ENCODE assay signal across 15 mouse cellular contexts in genomic region chr7:28894942-28895341, GRCm38 (mm10). TPM values are rescaled to one million over a fixed set of nuclear protein-coding genes. Genes with fewer than 3 reads are reported as not detected.
A peak's percentile ranks its signal among the peaks of the same experiment; 100 is the strongest.
DNase-seq lines count a peak whose midpoint lies in the region; ATAC-seq and TF ChIP-seq lines count a peak whose summit lies in the region.
"Had no signal": no experiment of that assay in that cellular context is flagged by ENCODE, and none has a peak within 500 bp of the region (broad histone marks: within the 10 kb centered on the region; RNA-seq: fewer than 3 reads in every experiment).

No protein-coding gene starts in this region.

- peak; percentile 62 for ATAC-seq in heart, embryonic 14.5 days (ENCODE audit: insufficient number of reproducible peaks, insufficient read depth, low FRiP score, low read depth)
- ATAC-seq in liver, embryonic 14.5 days (ENCODE audit: insufficient read depth): peak; percentile 20; the same call in 1 of the 2 replicates

- H3K79me2 ChIP-seq in MEL (ENCODE audit: control insufficient read depth, insufficient read depth, low read length, poor library complexity): no peaks in the 10 kb centered on the region

- no peak overlapping the region for H3K9ac ChIP-seq in MEL (ENCODE audit: control insufficient read depth, low read depth, low read length, poor library complexity, severe bottlenecking)
- H3K9ac ChIP-seq in heart, embryonic 14.5 days (ENCODE audit: low read length): peak overlapping the region; percentile 63
- no peak overlapping the region for H3K9ac ChIP-seq in liver, embryonic 14.5 days (replicated peaks)
- H3K9ac ChIP-seq: hindbrain, embryonic 14.5 days had no signal

- whole genome bisulfite sequencing in heart, embryonic 10.5 days: 21% methylated on average over 5 of the region's 5 CpGs
- 4% methylated on average over 4 of the region's 5 CpGs for WGBS in heart, embryonic 14.5 days
- 43% methylated on average over 5 of the region's 5 CpGs for WGBS in liver, embryonic 14.5 days (ENCODE audit: insufficient replicate concordance)

- no peaks in the 10 kb centered on the region for H3K9me3 ChIP-seq in heart, embryonic 10.5 days
- no peaks in the 10 kb centered on the region for H3K9me3 ChIP-seq in MEL (replicated peaks; ENCODE audit: insufficient read depth, low read length)
- no peaks in the 10 kb centered on the region for H3K9me3 ChIP-seq in heart, embryonic 14.5 days (ENCODE audit: control insufficient read depth, low read length)
- no peaks in the 10 kb centered on the region for H3K9me3 ChIP-seq in liver, embryonic 14.5 days (ENCODE audit: control insufficient read depth, low read length)

- peaks cover 11% of the 10 kb centered on the region for H3K27me3 ChIP-seq in heart, embryonic 10.5 days (ENCODE audit: insufficient read depth, poor library complexity, severe bottlenecking)
- H3K27me3 ChIP-seq in MEL (ENCODE audit: control insufficient read depth in 1 of 2, insufficient read depth in 2 of 2, low read length in 2 of 2): no peaks in the 10 kb centered on the region
- no peaks in the 10 kb centered on the region for H3K27me3 ChIP-seq in heart, embryonic 14.5 days (ENCODE audit: control insufficient read depth, insufficient read depth, low read length)
- no peaks in the 10 kb centered on the region for H3K27me3 ChIP-seq in liver, embryonic 14.5 days (ENCODE audit: control insufficient read depth, insufficient read depth, low read length)

- no peak for TF ChIP-seq CTCF in MEL (IDR thresholded peaks at IDR 0.05 in 2 of 3, conservative IDR thresholded peaks at IDR 0.05 in 1 of 3; ENCODE audit: control insufficient read depth in 1 of 3, insufficient read depth in 1 of 3, low read depth in 2 of 3, low read length in 3 of 3, poor library complexity in 1 of 3, severe bottlenecking in 1 of 3)
- no peak for TF ChIP-seq CTCF in liver, embryonic 14.5 days (IDR thresholded peaks at IDR 0.05; ENCODE audit: low read depth)

- H3K4me2 ChIP-seq in heart, embryonic 14.5 days (ENCODE audit: low read length): peak overlapping the region; percentile 42
- H3K4me2 ChIP-seq in liver, embryonic 14.5 days (ENCODE audit: low read depth): no peak overlapping the region
- H3K4me2 ChIP-seq: hindbrain, embryonic 14.5 days had no signal

- peaks cover 34% of the 10 kb centered on the region for H3K4me1 ChIP-seq in heart, embryonic 10.5 days
- H3K4me1 ChIP-seq in MEL (ENCODE audit: control insufficient read depth in 1 of 2, insufficient read depth in 2 of 2, low read length in 2 of 2): no peaks in the 10 kb centered on the region
- peaks cover 21 to 30% of the 10 kb centered on the region in 2 experiments for H3K4me1 ChIP-seq in heart, embryonic 14.5 days (ENCODE audit: control insufficient read depth in 2 of 2, insufficient read depth in 2 of 2, low read length in 2 of 2)
- H3K4me1 ChIP-seq in liver, embryonic 14.5 days (replicated peaks; ENCODE audit: control insufficient read depth in 2 of 2, insufficient read depth in 2 of 2, low read length in 1 of 2): no peaks in the 10 kb centered on the region

- TF ChIP-seq EP300 in MEL (IDR thresholded peaks at IDR 0.05; ENCODE audit: low read depth in 1 of 2, low read length in 2 of 2): no peak
- TF ChIP-seq EP300 in liver, embryonic 14.5 days (IDR thresholded peaks at IDR 0.05; ENCODE audit: low read depth): no peak

- intact Hi-C loops in heart, postnatal 36 days (cut with DNase I): loop anchor here (10.0 kb wide), 1 partner anchor 140 kb away; no protein-coding TSS in a partner anchor

- DNase-seq in heart, embryonic 10.5 days (ENCODE audit: low spot score): peak; percentile 94
- no peak for DNase-seq in heart, postnatal 36 days
- peak; percentile 35 for DNase-seq in MEL (ENCODE audit: low read depth, low spot score)
- DNase-seq in liver, embryonic 14.5 days (ENCODE audit: low read depth in 3 of 3, low spot score in 3 of 3): no peak
- no peak for DNase-seq in adrenal gland, postnatal 10 days
- DNase-seq in adrenal gland, postnatal 36 days: no peak
- DNase-seq in lung, postnatal 14 days: no peak
- DNase-seq: cerebellum, postnatal 10 days; layer of hippocampus, postnatal 36 days; lung, adult 18-20 months had no signal

- no peak for TF ChIP-seq POLR2A in MEL (IDR thresholded peaks at IDR 0.05; ENCODE audit: control insufficient read depth in 1 of 2, insufficient read depth in 1 of 2, low read depth in 1 of 2, low read length in 2 of 2, poor library complexity in 1 of 2)

- H3K27ac ChIP-seq in heart, embryonic 10.5 days: peak overlapping the region; percentile 82
- no peak overlapping the region for H3K27ac ChIP-seq in MEL (ENCODE audit: control insufficient read depth, low read depth, low read length)
- H3K27ac ChIP-seq in heart, embryonic 14.5 days (replicated peaks in 1 of 2; ENCODE audit: control insufficient read depth in 1 of 2, insufficient read depth in 1 of 2, low read depth in 2 of 2, low read length in 2 of 2): peak overlapping the region; percentile 68 to 79
- no peak overlapping the region for H3K27ac ChIP-seq in liver, embryonic 14.5 days
- H3K27ac ChIP-seq: hindbrain, embryonic 14.5 days; kidney, postnatal 0 days had no signal

- TF ChIP-seq RAD21 in MEL (IDR thresholded peaks at IDR 0.05; ENCODE audit: low read depth, low read length): no peak

- H3K36me3 ChIP-seq in heart, embryonic 10.5 days: peaks cover 98% of the 10 kb centered on the region
- H3K36me3 ChIP-seq in MEL (ENCODE audit: control insufficient read depth in 1 of 2, insufficient read depth in 2 of 2, low read length in 2 of 2): peaks cover 0 to 13% of the 10 kb centered on the region in 2 experiments; a peak in 1 of 4 replicates
- H3K36me3 ChIP-seq in heart, embryonic 14.5 days (ENCODE audit: control insufficient read depth, insufficient read depth, low read length): peaks cover 90% of the 10 kb centered on the region
- H3K36me3 ChIP-seq in liver, embryonic 14.5 days (replicated peaks; ENCODE audit: control insufficient read depth, insufficient read depth, low read depth): peaks cover 70% of the 10 kb centered on the region

- peak overlapping the region; percentile 35 for H3K4me3 ChIP-seq in heart, embryonic 10.5 days
- H3K4me3 ChIP-seq in MEL (ENCODE audit: control insufficient read depth in 1 of 2, insufficient read depth in 1 of 2, low read depth in 2 of 2, low read length in 2 of 2): no peak overlapping the region
- peak overlapping the region; percentile 13 to 17; a peak in 3 of 4 replicates for H3K4me3 ChIP-seq in heart, embryonic 14.5 days (ENCODE audit: control insufficient read depth in 1 of 2, insufficient read depth in 1 of 2, low read depth in 1 of 2, low read length in 2 of 2)
- H3K4me3 ChIP-seq in liver, embryonic 14.5 days (ENCODE audit: insufficient read depth in 1 of 2, low read depth in 2 of 2, low read length in 2 of 2): no peak overlapping the region
- H3K4me3 ChIP-seq: erythroblast, embryonic 14.5 days had no signal

TF ChIP-seq in MEL, 35 proteins besides CTCF, POLR2A, EP300 and RAD21:
- peak; percentile 70; the same call in 1 of the 2 replicates for TF ChIP-seq MAX (IDR thresholded peaks at IDR 0.05; ENCODE audit: low read length)
- TF ChIP-seq NRF1 (IDR thresholded peaks at IDR 0.05; ENCODE audit: insufficient read depth, low read depth, low read length, poor library complexity, severe bottlenecking): no peak
- TF ChIP-seq NELFE (IDR thresholded peaks at IDR 0.05; ENCODE audit: low read depth, low read length): no peak
- no peak for TF ChIP-seq UBTF (IDR thresholded peaks at IDR 0.05; ENCODE audit: borderline replicate concordance, insufficient read depth, low read depth, low read length)
- TF ChIP-seq ZNF384 (IDR thresholded peaks at IDR 0.05; ENCODE audit: low read depth, low read length): no peak
- no peak for TF ChIP-seq MYC (IDR thresholded peaks at IDR 0.05; ENCODE audit: low read depth, low read length)

RNA-seq across cellular contexts. Expression of gene Capn12, which starts 13.7 kb away (rescaled TPM):
- 0.20 and 0.34 TPM in 2 replicates for polyA plus RNA-seq in heart, embryonic 10.5 days (2016; fragmentation: Nextera tagmentation; extraction: Ambion mirVana)
- under 1 TPM; 0.19 to 0.27 TPM for total RNA-seq in heart, postnatal 36 days (2021)
- 0.19 TPM in 1 of 2 replicates, not detected in the other for total RNA-seq in MEL (2012; rRNA removed)
- not detected for polyA plus RNA-seq in MEL (2012; ENCODE audit: insufficient read depth in 1 of 2, insufficient read length in 2 of 2, low read depth in 1 of 2, low replicate concordance in 2 of 2, missing spikeins in 1 of 2)
- polyA plus RNA-seq in heart, embryonic 14.5 days (2014; fragmentation: Nextera tagmentation; extraction: Ambion mirVana): 0.27 and 0.46 TPM in 2 replicates
- polyA plus RNA-seq in liver, embryonic 14.5 days (2012; rRNA removed): 0.01 and 0.02 TPM in 2 replicates
- 0.15 and 0.19 TPM in 2 replicates for polyA plus RNA-seq in liver, embryonic 14.5 days (2014; fragmentation: Nextera tagmentation; extraction: Ambion mirVana)
- total RNA-seq in adrenal gland, postnatal 10 days (2021): under 1 TPM; 0.15 to 0.67 TPM
- total RNA-seq in adrenal gland, postnatal 36 days (2021): under 1 TPM; 0.30 to 0.33 TPM
- total RNA-seq: megakaryocyte-erythroid progenitor cell, adult 5-6 weeks had no signal
- polyA plus RNA-seq: erythroblast, embryonic 14.5 days had no signal

RNA-seq across cellular contexts. Expression of gene Lgals7, which starts 31.3 kb away (rescaled TPM):
- 0.24 and 0.81 TPM in 2 replicates for polyA plus RNA-seq in heart, embryonic 10.5 days (2016; fragmentation: Nextera tagmentation; extraction: Ambion mirVana)
- total RNA-seq in heart, postnatal 36 days (2021): 1 to 10 TPM in 1 of 2 experiments, under 1 TPM in 1; 0.73 to 1.4 TPM
- total RNA-seq in MEL (2012; rRNA removed): 27.7 and 37.8 TPM in 2 replicates
- polyA plus RNA-seq in MEL (2012; ENCODE audit: insufficient read depth in 1 of 2, insufficient read length in 2 of 2, low read depth in 1 of 2, low replicate concordance in 2 of 2, missing spikeins in 1 of 2): 100 to 1,000 TPM in 1 of 2 experiments, not detected in 1; 138 TPM
- 1.3 and 2.6 TPM in 2 replicates for polyA plus RNA-seq in heart, embryonic 14.5 days (2014; fragmentation: Nextera tagmentation; extraction: Ambion mirVana)
- 0.09 and 0.42 TPM in 2 replicates for polyA plus RNA-seq in liver, embryonic 14.5 days (2012; rRNA removed)
- 0.40 TPM in 1 of 2 replicates, not detected in the other for polyA plus RNA-seq in liver, embryonic 14.5 days (2014; fragmentation: Nextera tagmentation; extraction: Ambion mirVana)
- total RNA-seq in adrenal gland, postnatal 10 days (2021): 1 to 10 TPM; 1.2 to 2.1 TPM
- total RNA-seq in adrenal gland, postnatal 36 days (2021): under 1 TPM; 0.72 to 0.86 TPM
- total RNA-seq: layer of hippocampus, postnatal 36 days; megakaryocyte-erythroid progenitor cell, adult 5-6 weeks had no signal
- polyA plus RNA-seq: erythroblast, embryonic 14.5 days had no signal

Comparison
In these comparisons a context has a peak if more than half of its experiments do, and no peak if none do; other contexts are left out.
1. DNase-seq: peak in heart, embryonic 10.5 days (single experiment) and MEL (single experiment); none in heart, postnatal 36 days (0 of 2), liver, embryonic 14.5 days (0 of 3), adrenal gland, postnatal 10 days (single experiment), adrenal gland, postnatal 36 days (0 of 2) and lung, postnatal 14 days (single experiment).
2. H3K27ac ChIP-seq: peak in heart, embryonic 10.5 days (single experiment) and heart, embryonic 14.5 days (2 of 2); none in MEL (single experiment) and liver, embryonic 14.5 days (single experiment).
3. H3K4me3 ChIP-seq: peak in heart, embryonic 10.5 days (single experiment) and heart, embryonic 14.5 days (2 of 2); none in MEL (0 of 2) and liver, embryonic 14.5 days (0 of 2).